Comparison of ENCODE assay signal across 11 mouse cellular contexts in genomic region chr1:6094162-6094934, GRCm38 (mm10).
"Had no signal": no experiment of that assay in that cellular context is flagged by ENCODE, and none has a peak within 500 bp of the region (broad histone marks: within the 10 kb centered on the region; RNA-seq: fewer than 3 reads in every experiment).

No protein-coding gene starts in this region.

- H3K36me3 ChIP-seq: kidney, embryonic 15.5 days; limb, embryonic 15.5 days; liver, embryonic 12.5 days; midbrain, embryonic 12.5 days; stomach, embryonic 15.5 days had no signal

- H3K27me3 ChIP-seq: kidney, embryonic 15.5 days; limb, embryonic 15.5 days; liver, embryonic 12.5 days; midbrain, embryonic 12.5 days; stomach, embryonic 15.5 days had no signal

- ATAC-seq: liver, embryonic 12.5 days had no signal

- H3K4me1 ChIP-seq: kidney, embryonic 15.5 days; limb, embryonic 15.5 days; liver, embryonic 12.5 days; midbrain, embryonic 12.5 days; stomach, embryonic 15.5 days had no signal

- H3K9ac ChIP-seq: kidney, embryonic 15.5 days; limb, embryonic 15.5 days; liver, embryonic 12.5 days; lung, embryonic 14.5 days; midbrain, embryonic 12.5 days; stomach, embryonic 15.5 days had no signal

- DNase-seq: kidney, adult 18-20 months; kidney, postnatal 14 days; lung, embryonic 14.5 days; lung, postnatal 10 days; lung, postnatal 4 days; right cerebral cortex, postnatal 14 days had no signal

- H3K4me2 ChIP-seq: kidney, embryonic 15.5 days; limb, embryonic 15.5 days; liver, embryonic 12.5 days; lung, embryonic 14.5 days; midbrain, embryonic 12.5 days; stomach, embryonic 15.5 days had no signal

- H3K4me3 ChIP-seq: kidney, embryonic 15.5 days; limb, embryonic 15.5 days; liver, embryonic 12.5 days; midbrain, embryonic 12.5 days; stomach, embryonic 15.5 days had no signal

- H3K9me3 ChIP-seq: limb, embryonic 15.5 days; liver, embryonic 12.5 days; midbrain, embryonic 12.5 days; stomach, embryonic 15.5 days had no signal

- H3K27ac ChIP-seq: kidney, embryonic 15.5 days; limb, embryonic 15.5 days; liver, embryonic 12.5 days; midbrain, embryonic 12.5 days; stomach, embryonic 15.5 days had no signal
